Mouse (Mus musculus): Measurements from ENCODE around the gene Cabp1.

- no peak for TF ChIP-seq POU5F1 (IDR thresholded peaks at IDR 0.05; ENCODE audit: borderline replicate concordance, low read length)
- TF ChIP-seq CTCF (conservative IDR thresholded peaks at IDR 0.05; ENCODE audit: low read length): no peak
These were observed 41.8 kb downstream of the Cabp1 start for GRCm38 (mm10) chr5:115152132-115152956.

All from E14TG2a.4 (cell line).